Mouse (Mus musculus): Measurements from ENCODE around the gene Ttc25. TPM values are rescaled to one million over a fixed set of nuclear protein-coding genes. Genes with fewer than 3 reads are reported as not detected.

The Ttc25 gene
- polyA plus RNA-seq (2014; fragmentation: Nextera tagmentation; extraction: Ambion mirVana), result 2.0 and 2.7 TPM in 2 replicates

- Histone ChIP-seq H3K27me3 (ENCODE audit: control insufficient read depth, insufficient read depth, low read length) (no peaks in the 10 kb centered on the region), H3K27ac (peak within 1 kb of the TSS; percentile 75), H3K4me3 (replicated peaks; ENCODE audit: low read length) (peak within 1 kb of the TSS; percentile 38), H3K4me2 (replicated peaks) (peak within 1 kb of the TSS; percentile 64), H3K4me1 (replicated peaks; ENCODE audit: control insufficient read depth, insufficient read depth, low read length) (peaks cover 15% of the 10 kb centered on the region), H3K36me3 (replicated peaks; ENCODE audit: control insufficient read depth, insufficient read depth) (no peaks in the 10 kb centered on the region), H3K9ac (peak within 1 kb of the TSS; percentile 58), H3K9me3 (ENCODE audit: control insufficient read depth, low read length) (no peaks in the 10 kb centered on the region)
- ATAC-seq (ENCODE audit: low FRiP score) (peak; percentile 91), DNase-seq (ENCODE audit: low spot score) (peak; percentile 80)
- 4% methylated on average over 28 of the region's 28 CpGs for WGBS
Observed at GRCm38 (mm10) chr11:100544832-100545745, at the start of gene Ttc25. TSS of gene Ttc25 (plus strand) at chr11:100545607.

DNA sequence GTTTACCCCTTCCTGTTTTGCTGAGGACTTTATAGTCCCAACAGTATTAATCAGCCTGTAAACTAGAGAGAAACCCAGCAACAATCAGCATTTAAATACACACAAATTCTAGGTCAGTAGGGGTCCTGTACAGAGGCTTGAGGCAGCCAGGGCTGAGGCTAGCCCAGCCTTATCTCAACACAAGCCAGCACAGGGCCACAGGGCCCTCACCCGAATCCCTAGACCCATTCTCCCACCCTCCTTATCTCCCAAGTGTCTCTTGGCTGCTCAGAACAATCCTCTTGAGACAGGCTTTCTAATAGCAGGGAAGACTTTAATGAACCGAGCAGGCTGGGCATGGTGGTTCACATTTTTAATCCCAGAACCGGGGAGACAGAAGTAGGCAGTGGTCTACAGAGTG lies 45.2 kb upstream of the Ttc25 start:
- no peak overlapping the region for H3K4me2 ChIP-seq (replicated peaks)
- no peaks in the 10 kb centered on the region for H3K9me3 ChIP-seq (ENCODE audit: control insufficient read depth, low read length)
- DNase-seq (ENCODE audit: low spot score) (no peak), ATAC-seq (ENCODE audit: low FRiP score) (no peak)
- no peaks in the 10 kb centered on the region for H3K27me3 ChIP-seq (ENCODE audit: control insufficient read depth, insufficient read depth, low read length)
- no peaks in the 10 kb centered on the region for H3K4me1 ChIP-seq (replicated peaks; ENCODE audit: control insufficient read depth, insufficient read depth, low read length)
- H3K4me3 ChIP-seq (replicated peaks; ENCODE audit: low read length), result no peak overlapping the region
- no peak overlapping the region for H3K9ac ChIP-seq
- H3K36me3 ChIP-seq (replicated peaks; ENCODE audit: control insufficient read depth, insufficient read depth), result peaks cover 99% of the 10 kb centered on the region
- 81% methylated on average over 3 of the region's 3 CpGs for WGBS
- no peak overlapping the region for H3K27ac ChIP-seq

GRCm38 (mm10) chr11:100500651-100501050 lies 44.8 kb upstream of the Ttc25 start:
- Histone ChIP-seq H3K4me3 (replicated peaks; ENCODE audit: low read length) (no peak overlapping the region), H3K27ac (no peak overlapping the region), H3K9me3 (ENCODE audit: control insufficient read depth, low read length) (no peaks in the 10 kb centered on the region), H3K27me3 (ENCODE audit: control insufficient read depth, insufficient read depth, low read length) (no peaks in the 10 kb centered on the region), H3K4me2 (replicated peaks) (no peak overlapping the region), H3K36me3 (replicated peaks; ENCODE audit: control insufficient read depth, insufficient read depth) (peaks cover 99% of the 10 kb centered on the region), H3K9ac (no peak overlapping the region), H3K4me1 (replicated peaks; ENCODE audit: control insufficient read depth, insufficient read depth, low read length) (no peaks in the 10 kb centered on the region)
- no peak for ATAC-seq (ENCODE audit: low FRiP score)
- DNase-seq (ENCODE audit: low spot score), result no peak
- 87% methylated on average over 7 of the region's 7 CpGs for WGBS

- Histone ChIP-seq H3K9ac (no peak overlapping the region), H3K36me3 (replicated peaks; ENCODE audit: control insufficient read depth, insufficient read depth) (peaks cover 99% of the 10 kb centered on the region), H3K9me3 (ENCODE audit: control insufficient read depth, low read length) (no peaks in the 10 kb centered on the region), H3K4me1 (replicated peaks; ENCODE audit: control insufficient read depth, insufficient read depth, low read length) (no peaks in the 10 kb centered on the region), H3K4me2 (replicated peaks) (no peak overlapping the region), H3K27ac (no peak overlapping the region), H3K27me3 (ENCODE audit: control insufficient read depth, insufficient read depth, low read length) (no peaks in the 10 kb centered on the region), H3K4me3 (replicated peaks; ENCODE audit: low read length) (no peak overlapping the region)
- 42% methylated on average over 6 of the region's 6 CpGs for WGBS
- DNase-seq (ENCODE audit: low spot score) (no peak), ATAC-seq (ENCODE audit: low FRiP score) (no peak)
Observed at GRCm38 (mm10) chr11:100501321-100501720, 44.1 kb upstream of the Ttc25 start.

DNA sequence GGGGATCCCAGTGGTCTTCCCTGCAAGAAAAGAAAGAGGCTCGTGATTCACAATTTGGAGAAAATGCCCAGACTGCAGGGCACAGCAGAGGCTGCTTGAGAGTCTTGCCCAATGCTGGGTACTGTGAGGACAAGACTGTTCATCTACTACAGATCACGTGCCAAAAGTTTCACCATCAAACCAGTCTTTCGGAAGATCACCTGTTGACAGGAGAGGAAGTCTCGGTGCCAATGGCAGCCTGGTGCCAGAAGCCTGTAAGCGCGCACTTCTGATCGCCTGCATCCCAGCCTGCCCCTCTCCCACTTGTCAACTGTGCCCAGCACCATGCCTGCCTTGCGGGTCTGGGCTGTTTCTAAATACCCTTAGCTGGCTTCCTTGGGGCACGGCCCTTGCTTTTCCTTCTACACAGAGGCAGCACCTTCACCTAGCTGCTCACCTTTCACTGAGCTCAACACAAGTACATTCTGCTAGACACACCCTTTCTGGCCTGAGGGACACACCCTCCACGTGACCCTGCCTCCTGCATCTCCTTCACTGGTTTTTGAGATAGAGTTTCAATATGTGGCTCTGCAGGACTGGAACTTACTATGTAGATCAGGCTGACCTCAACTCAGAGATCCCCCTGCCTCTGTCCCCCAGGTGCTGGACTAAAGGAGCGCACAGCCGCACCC lies 40.3 kb upstream of the Ttc25 start:
- Histone ChIP-seq H3K36me3 (replicated peaks; ENCODE audit: control insufficient read depth, insufficient read depth) (peaks cover 98% of the 10 kb centered on the region), H3K4me2 (replicated peaks) (no peak overlapping the region), H3K4me3 (replicated peaks; ENCODE audit: low read length) (no peak overlapping the region), H3K27me3 (ENCODE audit: control insufficient read depth, insufficient read depth, low read length) (no peaks in the 10 kb centered on the region), H3K4me1 (replicated peaks; ENCODE audit: control insufficient read depth, insufficient read depth, low read length) (no peaks in the 10 kb centered on the region), H3K9me3 (ENCODE audit: control insufficient read depth, low read length) (no peaks in the 10 kb centered on the region), H3K9ac (no peak overlapping the region), H3K27ac (no peak overlapping the region)
- DNase-seq (ENCODE audit: low spot score) (no peak), ATAC-seq (ENCODE audit: low FRiP score) (no peak)
- WGBS, result 97% methylated on average over 12 of the region's 12 CpGs

GRCm38 (mm10) chr11:100505997-100506396 lies 39.4 kb upstream of the Ttc25 start:
- Histone ChIP-seq H3K27ac (no peak overlapping the region), H3K4me3 (replicated peaks; ENCODE audit: low read length) (no peak overlapping the region), H3K9ac (no peak overlapping the region), H3K36me3 (replicated peaks; ENCODE audit: control insufficient read depth, insufficient read depth) (peaks cover 99% of the 10 kb centered on the region), H3K4me2 (replicated peaks) (no peak overlapping the region), H3K4me1 (replicated peaks; ENCODE audit: control insufficient read depth, insufficient read depth, low read length) (no peaks in the 10 kb centered on the region), H3K27me3 (ENCODE audit: control insufficient read depth, insufficient read depth, low read length) (no peaks in the 10 kb centered on the region), H3K9me3 (ENCODE audit: control insufficient read depth, low read length) (no peaks in the 10 kb centered on the region)
- WGBS, result 96% methylated on average over 8 of the region's 8 CpGs
- ATAC-seq (ENCODE audit: low FRiP score), result no peak
- DNase-seq (ENCODE audit: low spot score), result no peak

- Histone ChIP-seq H3K4me2 (replicated peaks) (no peak overlapping the region), H3K9ac (no peak overlapping the region), H3K4me3 (replicated peaks; ENCODE audit: low read length) (no peak overlapping the region), H3K36me3 (replicated peaks; ENCODE audit: control insufficient read depth, insufficient read depth) (peaks cover 98% of the 10 kb centered on the region), H3K27ac (no peak overlapping the region), H3K9me3 (ENCODE audit: control insufficient read depth, low read length) (no peaks in the 10 kb centered on the region), H3K4me1 (replicated peaks; ENCODE audit: control insufficient read depth, insufficient read depth, low read length) (no peaks in the 10 kb centered on the region), H3K27me3 (ENCODE audit: control insufficient read depth, insufficient read depth, low read length) (no peaks in the 10 kb centered on the region)
- no peak for DNase-seq (ENCODE audit: low spot score)
- 97% methylated on average over 2 of the region's 2 CpGs for WGBS
- ATAC-seq (ENCODE audit: low FRiP score), result no peak
Observed at GRCm38 (mm10) chr11:100510556-100510955, 34.9 kb upstream of the Ttc25 start.

DNA sequence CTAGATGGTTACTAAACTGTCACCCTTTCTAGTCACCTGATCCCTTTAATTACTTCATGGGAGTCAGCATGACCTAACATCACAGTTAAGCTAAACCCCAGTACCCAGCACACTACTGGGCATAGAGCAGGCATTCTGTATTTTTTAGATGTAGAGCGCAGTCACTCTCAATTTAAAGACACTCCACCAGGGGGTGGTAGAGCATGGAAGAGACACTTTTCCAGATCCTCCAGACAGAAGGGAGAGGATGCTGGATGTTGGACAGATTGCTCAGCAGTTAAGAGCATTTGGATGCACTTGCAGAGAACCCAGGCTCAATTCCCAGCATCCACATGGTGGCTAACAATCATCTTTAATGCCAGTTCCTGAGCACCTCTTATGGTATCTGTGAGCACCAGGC lies 33.0 kb upstream of the Ttc25 start:
- DNase-seq (ENCODE audit: low spot score), result peak; percentile 44
- no peak overlapping the region for H3K4me3 ChIP-seq (replicated peaks; ENCODE audit: low read length)
- no peaks in the 10 kb centered on the region for H3K27me3 ChIP-seq (ENCODE audit: control insufficient read depth, insufficient read depth, low read length)
- H3K27ac ChIP-seq, result no peak overlapping the region
- 92% methylated on average over 1 of the region's 1 CpGs for WGBS
- H3K9ac ChIP-seq, result no peak overlapping the region
- H3K4me1 ChIP-seq (replicated peaks; ENCODE audit: control insufficient read depth, insufficient read depth, low read length), result no peaks in the 10 kb centered on the region; the same call in 1 of the 2 replicates
- no peak for ATAC-seq (ENCODE audit: low FRiP score)
- no peak overlapping the region for H3K4me2 ChIP-seq (replicated peaks)
- no peaks in the 10 kb centered on the region for H3K9me3 ChIP-seq (ENCODE audit: control insufficient read depth, low read length)
- peaks cover 98% of the 10 kb centered on the region for H3K36me3 ChIP-seq (replicated peaks; ENCODE audit: control insufficient read depth, insufficient read depth)

- peaks cover 98% of the 10 kb centered on the region for H3K36me3 ChIP-seq (replicated peaks; ENCODE audit: control insufficient read depth, insufficient read depth)
- H3K4me1 ChIP-seq (replicated peaks; ENCODE audit: control insufficient read depth, insufficient read depth, low read length), result no peaks in the 10 kb centered on the region; the same call in 1 of the 2 replicates
- H3K4me3 ChIP-seq (replicated peaks; ENCODE audit: low read length), result no peak overlapping the region
- no peak overlapping the region for H3K27ac ChIP-seq
- H3K9ac ChIP-seq, result no peak overlapping the region
- no peaks in the 10 kb centered on the region for H3K9me3 ChIP-seq (ENCODE audit: control insufficient read depth, low read length)
- ATAC-seq (ENCODE audit: low FRiP score) (no peak), DNase-seq (ENCODE audit: low spot score) (no peak)
- WGBS, result 92% methylated on average over 10 of the region's 10 CpGs
- H3K4me2 ChIP-seq (replicated peaks), result no peak overlapping the region
- H3K27me3 ChIP-seq (ENCODE audit: control insufficient read depth, insufficient read depth, low read length), result no peaks in the 10 kb centered on the region
Observed at GRCm38 (mm10) chr11:100513716-100514115, 31.7 kb upstream of the Ttc25 start.

Measured in hindbrain, embryonic 14.5 days (tissue).